Mouse (Mus musculus) ES-E14 (cell line): ENCODE data around the gene Lpp. TPM values are rescaled to one million over a fixed set of nuclear protein-coding genes. Genes with fewer than 3 reads are reported as not detected.

ENCODE experiments used
- DNase-seq: peaks from one replicate; pipeline ENCODE4 v3.0.0-alpha.2; 2013; ENCODE audit warnings: low read depth, low spot score
- H3K27ac ChIP-seq: 2 replicates; pipeline ENCODE4 v1.5.1; 2012; ENCODE audit warnings: low read depth, mild to moderate bottlenecking, low read length, moderate library complexity, mixed read lengths; ENCODE audit not compliant: poor library complexity, insufficient read depth, severe bottlenecking
- H3K36me3 ChIP-seq: 2 replicates; pipeline ENCODE4 v1.6.1; 2012; ENCODE audit warnings: mild to moderate bottlenecking, low read length, moderate library complexity, mixed read lengths; ENCODE audit not compliant: control insufficient read depth, poor library complexity, insufficient read depth, severe bottlenecking
- H3K4me1 ChIP-seq, 2 experiments: fragments of 150-350 bp in 1 of 2; sonication (generic) in 1 of 2; 2 replicates each; pipeline ENCODE4 v1.6.1; 2012; ENCODE audit warnings: low read length in 2 of 2, mild to moderate bottlenecking in 1 of 2, mixed read lengths in 1 of 2; ENCODE audit not compliant: control insufficient read depth in 2 of 2, insufficient read depth in 2 of 2, poor library complexity in 1 of 2
- H3K4me3 ChIP-seq, 2 experiments: fragments of 150-350 bp in 1 of 2; sonication (generic) in 1 of 2; 2 replicates each; pipeline ENCODE4 v1.5.1; 2012; ENCODE audit warnings: low read length in 2 of 2, low read depth in 1 of 2, mild to moderate bottlenecking in 1 of 2, mixed read lengths in 1 of 2; ENCODE audit not compliant: insufficient read depth in 1 of 2, poor library complexity in 1 of 2, severe bottlenecking in 1 of 2
- H3K9ac ChIP-seq: 2 replicates; pipeline ENCODE4 v1.6.1; 2012; ENCODE audit warnings: low read depth, mild to moderate bottlenecking, low read length, mixed read lengths; ENCODE audit not compliant: poor library complexity, insufficient read depth, severe bottlenecking
- H3K9me3 ChIP-seq: fragments of 150-350 bp; sonication (generic); 2 replicates; pipeline ENCODE4 v1.6.1; 2012; ENCODE audit warnings: low read depth, mild to moderate bottlenecking, low read length; ENCODE audit not compliant: control insufficient read depth, insufficient read depth
- CHD2 ChIP-seq: IDR thresholded peaks from 2 replicates; pipeline ENCODE4 v1.6.1; 2014; ENCODE audit warnings: mild to moderate bottlenecking, low read depth, low read length, inconsistent platforms
- HCFC1 ChIP-seq: IDR thresholded peaks from 2 replicates; pipeline ENCODE4 v1.6.1; 2012; ENCODE audit warnings: low read length, inconsistent platforms, borderline replicate concordance; ENCODE audit not compliant: insufficient read depth
- MAFK ChIP-seq: IDR thresholded peaks from 2 replicates; pipeline ENCODE4 v1.6.1; 2014; ENCODE audit warnings: mild to moderate bottlenecking, low read depth, low read length, inconsistent platforms; ENCODE audit not compliant: insufficient read depth
- ZC3H11A ChIP-seq: IDR thresholded peaks from 2 replicates; pipeline ENCODE4 v1.6.1; 2012; ENCODE audit warnings: low read depth, mild to moderate bottlenecking, inconsistent platforms, low read length, borderline replicate concordance
- ZNF384 ChIP-seq: IDR thresholded peaks from 2 replicates; pipeline ENCODE4 v1.6.1; 2012; ENCODE audit warnings: low read depth, low read length, inconsistent platforms
- in situ Hi-C, 2 experiments: fragments of 600-800 bp; cut with MboI; formaldehyde crosslinking; loops; one replicate each; pipeline ENCODE4 v1.15.1; 2025; ENCODE audit warnings: low sequenced_read_pairs in 2 of 2, inconsistent platforms in 1 of 2; ENCODE audit not compliant: unreplicated experiment in 2 of 2
- total RNA-seq: library from RNA; depleted of rRNA; stranded (reverse); fragments of 300-350 nt; gene quantifications from 2 replicates; pipeline ENCODE4 v1.2.3, GENCODE M21; 2012

The Lpp gene
- total RNA-seq, 1 experiment = 31.4 TPM

- Histone ChIP-seq H3K27ac (no peak overlapping the region), H3K4me3 (no peak overlapping the region), H3K9ac (no peak overlapping the region), H3K36me3 (no peaks in the 10 kb centered on the region), H3K9me3 (no peaks in the 10 kb centered on the region), H3K4me1 (no peaks in the 10 kb centered on the region)
- TF ChIP-seq MAFK = no peak
- no peak for TF ChIP-seq ZC3H11A
- TF ChIP-seq CHD2 = no peak
- no peak for TF ChIP-seq HCFC1
- TF ChIP-seq ZNF384 = no peak
- in situ Hi-C loops = no loop called here
- DNase-seq = no peak
These were observed 589.5 kb downstream of the Lpp start for GRCm38 (mm10) chr16:24982828-24983227.

- TF ChIP-seq ZNF384 = no peak
- H3K4me3 ChIP-seq = no peak overlapping the region
- no peak overlapping the region for H3K9ac ChIP-seq
- H3K27ac ChIP-seq = no peak overlapping the region
- no peaks in the 10 kb centered on the region for H3K9me3 ChIP-seq
- no peaks in the 10 kb centered on the region for H3K36me3 ChIP-seq
- DNase-seq = no peak
- H3K4me1 ChIP-seq = no peaks in the 10 kb centered on the region
- in situ Hi-C loops = no loop called here
These were observed 597.0 kb downstream of the Lpp start for GRCm38 (mm10) chr16:24990331-24990730.

- no peak overlapping the region for H3K4me3 ChIP-seq
- in situ Hi-C loops = no loop called here
- H3K9ac ChIP-seq = no peak overlapping the region
- no peaks in the 10 kb centered on the region for H3K4me1 ChIP-seq
- no peaks in the 10 kb centered on the region for H3K9me3 ChIP-seq
- no peak overlapping the region for H3K27ac ChIP-seq
- no peak for DNase-seq
- H3K36me3 ChIP-seq = no peaks in the 10 kb centered on the region
- TF ChIP-seq ZC3H11A (no peak), HCFC1 (no peak), ZNF384 (no peak), MAFK (no peak), CHD2 (no peak)
These were observed 597.8 kb downstream of the Lpp start for GRCm38 (mm10) chr16:24991059-24991541.

- Histone ChIP-seq H3K9ac (no peak overlapping the region), H3K36me3 (no peaks in the 10 kb centered on the region), H3K4me1 (no peaks in the 10 kb centered on the region), H3K27ac (no peak overlapping the region), H3K4me3 (no peak overlapping the region), H3K9me3 (no peaks in the 10 kb centered on the region)
- in situ Hi-C loops = no loop called here
- no peak for DNase-seq
- no peak for TF ChIP-seq ZC3H11A
- no peak for TF ChIP-seq MAFK
- no peak for TF ChIP-seq CHD2
- no peak for TF ChIP-seq HCFC1
- TF ChIP-seq ZNF384 = no peak
These were observed 598.7 kb downstream of the Lpp start for GRCm38 (mm10) chr16:24991995-24992394.

GRCm38 (mm10) chr16:24992494-24992893 is 599.2 kb downstream of the Lpp start:
- in situ Hi-C loops = no loop called here
- Histone ChIP-seq H3K9me3 (no peaks in the 10 kb centered on the region), H3K9ac (no peak overlapping the region), H3K4me3 (no peak overlapping the region), H3K27ac (no peak overlapping the region), H3K36me3 (no peaks in the 10 kb centered on the region), H3K4me1 (no peaks in the 10 kb centered on the region)
- no peak for DNase-seq
- TF ChIP-seq MAFK = no peak
- TF ChIP-seq CHD2 = no peak
- TF ChIP-seq ZNF384 = no peak
- no peak for TF ChIP-seq HCFC1
